Mouse (Mus musculus): ENCODE measurements around the gene Nfkbil1. TPM values are rescaled to one million over a fixed set of nuclear protein-coding genes. Genes with fewer than 3 reads are reported as not detected.

The Nfkbil1 gene
- polyA plus RNA-seq, 1 experiment, result 16.9 TPM

DNA sequence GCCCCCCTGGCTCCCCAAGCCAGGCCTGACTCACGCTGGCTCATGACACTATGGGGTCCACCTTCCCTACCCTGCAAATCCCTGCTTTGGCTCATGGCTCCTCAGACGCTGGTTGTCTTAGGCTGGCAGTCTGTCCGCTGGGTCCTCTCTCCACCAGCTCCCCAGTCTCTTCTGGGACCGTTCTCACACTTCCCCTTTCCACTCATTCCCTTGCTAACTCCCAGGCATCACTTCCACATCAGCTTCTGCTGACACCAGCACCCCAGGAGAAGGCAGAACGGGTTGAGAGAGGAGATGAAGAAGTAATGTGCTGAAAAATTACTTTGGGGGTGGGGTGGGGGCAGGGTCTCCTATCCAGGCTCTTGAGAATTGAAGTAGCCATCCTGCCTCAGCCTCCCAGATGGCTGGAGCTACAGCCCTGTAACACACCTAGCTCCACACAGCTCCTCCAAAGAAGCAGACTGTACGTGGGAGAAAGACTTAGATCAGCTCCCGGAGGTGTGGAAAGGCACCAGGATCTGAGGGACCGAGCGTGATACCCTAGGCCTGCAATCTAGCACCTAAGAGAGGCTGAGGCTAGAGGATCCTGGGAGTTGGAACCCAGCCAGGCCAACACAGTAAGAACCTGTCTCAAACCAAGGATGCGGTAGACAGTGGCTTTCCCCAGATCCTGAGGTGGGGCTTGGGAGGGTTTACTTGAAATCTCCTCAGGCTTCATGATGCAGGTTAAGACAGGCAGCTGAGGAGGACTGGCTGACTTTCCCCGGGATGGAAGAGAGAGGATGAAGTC lies 63.0 kb downstream of the Nfkbil1 start:
- TF ChIP-seq CTCF (IDR thresholded peaks at IDR 0.05; ENCODE audit: extremely low read depth, insufficient read depth, insufficient read length, insufficient replicate concordance) (no peak), POLR2A (IDR thresholded peaks at IDR 0.05; ENCODE audit: low read depth, low read length) (no peak)
- Histone ChIP-seq H3K27me3 (ENCODE audit: control insufficient read depth, insufficient read depth, low read length) (no peaks in the 10 kb centered on the region), H3K4me3 (ENCODE audit: extremely low read depth, insufficient read depth, insufficient read length) (peak overlapping the region; percentile 29), H3K36me3 (ENCODE audit: control insufficient read depth, insufficient read depth, low read length) (no peaks in the 10 kb centered on the region), H3K27ac (ENCODE audit: insufficient read depth, low read length) (peak overlapping the region; percentile 89), H3K4me1 (ENCODE audit: control insufficient read depth, insufficient read depth, insufficient read length) (peaks cover 40% of the 10 kb centered on the region)
- no peak for DNase-seq (ENCODE audit: low read depth in 1 of 2, low spot score in 2 of 2)
- WGBS, result 43% methylated on average over 11 of the region's 11 CpGs

Other genes starting within 250 kb of the Nfkbil1 start
- gene Vars, start 234.8 kb downstream of the Nfkbil1 start, polyA plus RNA-seq (2012; rRNA removed), result 489 and 697 TPM in 2 replicates
- gene Vwa7, start 219.2 kb downstream of the Nfkbil1 start, polyA plus RNA-seq (2012; rRNA removed), result 0.72 and 0.90 TPM in 2 replicates
- gene Sapcd1, start 207.8 kb downstream of the Nfkbil1 start, polyA plus RNA-seq (2012; rRNA removed), result 7.3 and 14.7 TPM in 2 replicates
- 8.6 and 9.5 TPM in 2 replicates for gene Msh5, start 189.0 kb downstream of the Nfkbil1 start, polyA plus RNA-seq (2012; rRNA removed)
- 123 and 134 TPM in 2 replicates for gene Clic1, start 185.8 kb downstream of the Nfkbil1 start, polyA plus RNA-seq (2012; rRNA removed)
- 18.4 and 18.9 TPM in 2 replicates for gene Ddah2, start 176.8 kb downstream of the Nfkbil1 start, polyA plus RNA-seq (2012; rRNA removed)
- 0.47 and 0.59 TPM in 2 replicates for gene Ly6g6c, start 170.4 kb downstream of the Nfkbil1 start, polyA plus RNA-seq (2012; rRNA removed)
- gene Mpig6b, start 169.6 kb downstream of the Nfkbil1 start, polyA plus RNA-seq (2012; rRNA removed), result 4.8 and 5.6 TPM in 2 replicates
- gene Ly6g6e, start 158.9 kb downstream of the Nfkbil1 start, polyA plus RNA-seq (2012; rRNA removed), result 0.31 and 0.39 TPM in 2 replicates
- gene Ly6g6d, start 157.7 kb downstream of the Nfkbil1 start, polyA plus RNA-seq (2012; rRNA removed), result 1.3 and 1.8 TPM in 2 replicates
- 7.8 and 9.7 TPM in 2 replicates for gene Ly6g6f, start 150.2 kb downstream of the Nfkbil1 start, polyA plus RNA-seq (2012; rRNA removed)
- 119 and 154 TPM in 2 replicates for gene Abhd16a, start 146.5 kb downstream of the Nfkbil1 start, polyA plus RNA-seq (2012; rRNA removed)
- gene Ly6g5c, start 127.5 kb downstream of the Nfkbil1 start, polyA plus RNA-seq (2012; rRNA removed), result not detected in 2 replicates
- 2.4 and 2.9 TPM in 2 replicates for gene Ly6g5b, start 120.4 kb downstream of the Nfkbil1 start, polyA plus RNA-seq (2012; rRNA removed)
- 20.9 and 29.9 TPM in 2 replicates for gene Gpank1, start 114.3 kb downstream of the Nfkbil1 start, polyA plus RNA-seq (2012; rRNA removed)
- 176 and 238 TPM in 2 replicates for gene Csnk2b, start 113.7 kb downstream of the Nfkbil1 start, polyA plus RNA-seq (2012; rRNA removed)
- gene D17H6S53E, start 109.4 kb downstream of the Nfkbil1 start, polyA plus RNA-seq (2012; rRNA removed), result 6.8 and 10.0 TPM in 2 replicates
- gene Apom, start 103.7 kb downstream of the Nfkbil1 start, polyA plus RNA-seq (2012; rRNA removed), result 0.12 and 0.18 TPM in 2 replicates
- 166 and 202 TPM in 2 replicates for gene Bag6, start 100.6 kb downstream of the Nfkbil1 start, polyA plus RNA-seq (2012; rRNA removed)
- 362 and 462 TPM in 2 replicates for gene Prrc2a, start 70.9 kb downstream of the Nfkbil1 start, polyA plus RNA-seq (2012; rRNA removed)
- 8.3 and 10.2 TPM in 2 replicates for gene Aif1, start 59.7 kb downstream of the Nfkbil1 start, polyA plus RNA-seq (2012; rRNA removed)
- 109 and 112 TPM in 2 replicates for gene Lst1, start 47.4 kb downstream of the Nfkbil1 start, polyA plus RNA-seq (2012; rRNA removed)
- 531 and 756 TPM in 2 replicates for gene Ltb, start 41.4 kb downstream of the Nfkbil1 start, polyA plus RNA-seq (2012; rRNA removed)
- 7.5 and 13.2 TPM in 2 replicates for gene Tnf, start 33.8 kb downstream of the Nfkbil1 start, polyA plus RNA-seq (2012; rRNA removed)
- gene Lta, start 30.4 kb downstream of the Nfkbil1 start, polyA plus RNA-seq (2012; rRNA removed), result 24.8 and 26.8 TPM in 2 replicates
- gene Gm16181, start 15.0 kb downstream of the Nfkbil1 start, polyA plus RNA-seq (2012; rRNA removed), result 0.34 TPM in 1 of 2 replicates, not detected in the other
- 5.0 TPM in 2 replicates for gene Atp6v1g2, start 2.1 kb downstream of the Nfkbil1 start, polyA plus RNA-seq (2012; rRNA removed)
- 284 and 323 TPM in 2 replicates for gene Ddx39b, start 6.0 kb upstream of the Nfkbil1 start, polyA plus RNA-seq (2012; rRNA removed)
- 1,148 and 1,488 TPM in 2 replicates for gene H2-D1, start 26.9 kb upstream of the Nfkbil1 start, polyA plus RNA-seq (2012; rRNA removed)
- not detected in 2 replicates for gene H2-Q1, start 84.6 kb upstream of the Nfkbil1 start, polyA plus RNA-seq (2012; rRNA removed)
- gene H2-Q2, start 106.5 kb upstream of the Nfkbil1 start, polyA plus RNA-seq (2012; rRNA removed), result 0.48 and 0.58 TPM in 2 replicates
- gene H2-Q4, start 143.8 kb upstream of the Nfkbil1 start, polyA plus RNA-seq (2012; rRNA removed), result 249 and 304 TPM in 2 replicates
- gene H2-Q6, start 189.1 kb upstream of the Nfkbil1 start, polyA plus RNA-seq (2012; rRNA removed), result 239 and 253 TPM in 2 replicates
- 667 and 745 TPM in 2 replicates for gene H2-Q7, start 203.4 kb upstream of the Nfkbil1 start, polyA plus RNA-seq (2012; rRNA removed)
- 7.7 and 11.0 TPM in 2 replicates for gene H2-Q10, start 234.3 kb upstream of the Nfkbil1 start, polyA plus RNA-seq (2012; rRNA removed)

Measured in spleen, adult 2 months (tissue).